Mouse (Mus musculus): ENCODE data around the gene Aknad1.

Gene Aknad1

GRCm38 (mm10) chr3:108789299-108789698 lies 49.8 kb downstream of the Aknad1 start:
- DNase-seq, result no peak

GRCm38 (mm10) chr3:108790499-108790898 lies 51.0 kb downstream of the Aknad1 start:
- no peak for DNase-seq

DNA sequence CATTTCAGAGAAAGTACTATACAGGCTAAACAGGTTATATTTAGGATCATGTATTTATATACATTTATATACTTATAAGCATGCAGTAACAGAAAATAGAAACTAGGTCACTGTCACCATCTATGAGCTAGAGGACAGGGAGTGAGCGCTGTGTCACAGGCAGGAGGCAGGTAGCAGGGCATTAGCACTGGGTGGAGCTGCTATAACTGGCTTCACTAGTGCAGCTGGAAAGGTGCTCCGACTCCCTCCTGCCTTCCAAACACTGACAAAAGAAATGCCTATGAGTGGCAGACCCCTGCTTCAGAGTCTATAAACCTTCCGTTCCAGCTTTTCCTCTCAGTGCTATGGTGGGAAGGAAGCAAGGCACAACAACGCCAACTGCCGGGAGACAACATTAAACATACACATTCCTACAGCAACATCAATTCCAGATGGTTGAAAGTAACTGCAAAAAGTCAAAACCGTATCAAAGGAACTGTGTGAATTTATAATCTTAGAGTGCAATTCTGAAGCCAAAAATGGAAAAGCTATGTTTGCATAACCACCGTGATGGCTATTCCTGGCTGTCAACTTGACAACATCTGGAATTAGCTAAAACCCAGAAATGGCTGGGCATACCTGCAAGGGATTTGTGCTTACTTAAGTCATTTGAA lies 51.7 kb downstream of the Aknad1 start:
- no peak for DNase-seq

DNA sequence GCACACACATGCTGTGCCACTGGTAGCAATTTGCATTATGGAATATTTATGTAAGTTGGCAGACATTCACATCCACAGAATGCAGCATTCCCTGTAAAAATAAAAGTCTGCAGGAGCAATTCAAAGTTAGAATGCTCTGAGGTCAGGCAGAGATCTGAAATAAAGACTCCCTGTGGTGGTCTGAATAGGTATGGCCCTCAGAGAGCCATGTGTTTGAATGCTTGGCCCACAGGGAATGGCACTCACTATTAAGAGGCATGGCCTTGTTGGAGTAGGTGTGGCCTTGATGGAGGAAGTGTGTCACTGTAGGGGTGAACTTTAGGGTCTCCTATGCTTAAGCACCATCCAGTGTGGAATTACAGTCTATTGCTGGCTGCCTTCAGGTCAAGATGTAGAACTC lies 53.0 kb downstream of the Aknad1 start:
- DNase-seq, result no peak

- no peak for DNase-seq
These were observed 55.3 kb downstream of the Aknad1 start for GRCm38 (mm10) chr3:108794780-108795179.

GRCm38 (mm10) chr3:108795554-108796299 lies 56.3 kb downstream of the Aknad1 start:
- no peak for DNase-seq

GRCm38 (mm10) chr3:108796386-108796785 lies 56.9 kb downstream of the Aknad1 start:
- no peak for DNase-seq

- no peak for DNase-seq
These were observed 58.3 kb downstream of the Aknad1 start for GRCm38 (mm10) chr3:108797723-108798122.

- DNase-seq, result no peak
These were observed 58.9 kb downstream of the Aknad1 start for GRCm38 (mm10) chr3:108798375-108798774.

- DNase-seq, result no peak
These were observed 66.2 kb downstream of the Aknad1 start for GRCm38 (mm10) chr3:108805622-108806021.

DNA sequence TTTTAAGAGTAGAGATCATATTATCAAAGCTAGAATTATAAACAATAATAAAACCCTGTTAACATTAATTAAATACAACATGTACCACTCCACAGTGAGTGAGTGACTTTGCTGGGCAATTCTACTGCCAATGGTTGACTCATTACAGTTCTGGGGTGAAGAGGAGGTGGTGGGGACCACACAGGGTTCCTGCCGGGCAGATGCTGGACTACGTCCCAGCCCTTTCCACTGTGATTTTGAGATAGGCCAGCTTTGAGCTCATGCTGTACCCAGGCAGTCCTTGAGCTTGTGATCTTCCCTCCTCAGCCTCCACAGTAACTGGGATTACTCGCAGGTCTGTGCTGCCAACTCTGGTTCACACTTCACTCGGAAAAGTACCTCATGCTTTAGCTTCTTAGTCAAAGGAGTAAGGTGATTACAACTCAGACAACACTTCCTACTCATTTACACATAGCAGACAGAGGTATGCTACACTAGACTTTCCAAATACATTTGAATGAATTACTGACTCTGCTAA lies 71.3 kb downstream of the Aknad1 start:
- DNase-seq, result no peak

DNA sequence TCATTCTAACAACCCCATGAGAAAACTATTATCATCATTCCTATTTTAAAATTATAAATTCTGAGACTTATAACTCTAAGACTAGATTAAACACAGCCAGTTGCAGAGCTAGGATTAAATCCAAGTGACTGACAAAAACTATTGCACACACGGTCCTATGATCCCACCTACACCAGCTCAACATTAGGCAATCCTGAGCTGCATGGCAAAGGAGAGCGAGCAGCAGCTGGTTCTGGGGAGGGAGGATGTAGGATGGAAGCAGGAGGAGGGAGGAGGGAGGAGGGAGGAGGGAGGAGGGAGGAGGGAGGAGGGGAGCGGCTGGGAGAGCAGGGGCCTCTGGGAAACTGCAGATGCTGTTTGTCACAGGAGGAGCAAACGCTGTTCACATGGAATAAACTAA lies 76.2 kb downstream of the Aknad1 start:
- DNase-seq, result no peak

DNA sequence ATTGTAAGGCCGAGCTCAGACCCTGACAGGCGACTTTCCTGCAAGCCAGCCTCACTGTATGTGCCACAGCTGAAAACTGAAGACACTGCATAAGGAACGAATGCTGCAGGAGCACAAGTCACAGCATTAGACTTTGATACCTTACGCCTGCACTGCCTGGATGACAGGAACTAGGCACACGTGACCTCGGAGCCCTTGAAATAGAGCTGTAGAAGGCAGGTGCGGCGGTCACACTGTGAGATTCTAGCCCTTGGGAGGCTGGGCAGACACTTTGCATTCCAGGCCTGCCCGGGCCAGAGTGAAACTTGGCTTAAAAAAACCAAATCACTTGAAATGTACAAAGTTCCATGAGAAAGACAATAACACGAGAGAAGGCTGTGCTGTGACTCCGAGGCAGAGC lies 91.0 kb downstream of the Aknad1 start:
- DNase-seq, result no peak

DNA sequence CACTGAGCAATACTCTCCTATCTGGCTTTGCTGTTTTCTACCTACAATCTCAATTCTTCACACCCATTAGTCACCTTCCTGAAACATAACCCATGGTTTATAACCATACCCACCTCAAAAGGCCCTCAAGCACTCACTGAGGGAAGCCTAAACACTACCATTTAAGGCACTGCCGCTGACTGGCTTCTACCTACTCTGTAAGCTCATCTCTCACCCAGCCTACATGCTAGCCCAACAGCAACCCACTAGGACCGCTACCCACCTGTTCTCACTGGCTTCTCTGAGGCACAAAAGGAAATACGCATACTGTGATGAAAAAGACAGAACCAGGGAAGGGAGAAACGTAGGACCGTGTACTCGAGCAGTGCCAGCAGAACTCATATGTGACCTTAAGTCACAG lies 92.3 kb downstream of the Aknad1 start:
- no peak for DNase-seq

All from right cerebral cortex, postnatal 14 days (tissue).